Mouse (Mus musculus): ENCODE data around the gene Ncor2.

- no peak for TF ChIP-seq CTCF (conservative IDR thresholded peaks at IDR 0.05; ENCODE audit: low read length)
- TF ChIP-seq POU5F1 (IDR thresholded peaks at IDR 0.05; ENCODE audit: borderline replicate concordance, low read length), result no peak
These were observed 74.2 kb downstream of the Ncor2 start for GRCm38 (mm10) chr5:125104841-125105240.
